Mouse (Mus musculus): ENCODE results near the gene Chrnd. TPM values are rescaled to one million over a fixed set of nuclear protein-coding genes. Genes with fewer than 3 reads are reported as not detected.
A peak's percentile ranks its signal among the peaks of the same experiment; 100 is the strongest.

The Chrnd gene
- total RNA-seq, 1 experiment from 2014 or later: not detected

DNA sequence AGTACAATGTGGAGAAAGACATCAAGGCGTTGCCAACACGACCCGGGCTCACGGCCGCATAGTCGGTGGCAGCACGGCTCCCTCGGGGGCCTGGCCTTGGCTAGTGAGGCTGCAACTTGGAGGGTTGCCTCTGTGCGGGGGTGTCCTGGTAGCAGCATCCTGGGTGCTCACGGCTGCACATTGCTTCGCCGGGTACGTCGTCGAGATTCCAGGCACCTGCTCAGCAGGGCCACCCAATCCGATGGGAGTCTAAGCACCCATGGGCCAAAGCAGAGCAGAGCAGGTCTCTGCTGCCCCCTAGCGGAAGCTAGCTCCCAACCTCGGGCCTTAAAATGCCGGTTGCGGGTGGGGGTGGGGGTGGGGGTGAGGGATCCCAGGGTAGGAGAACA is 5.7 kb upstream of the Chrnd start:
- DNase-seq: peak; percentile 89

GRCm38 (mm10) chr1:87185526-87185925 is 4.9 kb upstream of the Chrnd start:
- DNase-seq: no peak

DNA sequence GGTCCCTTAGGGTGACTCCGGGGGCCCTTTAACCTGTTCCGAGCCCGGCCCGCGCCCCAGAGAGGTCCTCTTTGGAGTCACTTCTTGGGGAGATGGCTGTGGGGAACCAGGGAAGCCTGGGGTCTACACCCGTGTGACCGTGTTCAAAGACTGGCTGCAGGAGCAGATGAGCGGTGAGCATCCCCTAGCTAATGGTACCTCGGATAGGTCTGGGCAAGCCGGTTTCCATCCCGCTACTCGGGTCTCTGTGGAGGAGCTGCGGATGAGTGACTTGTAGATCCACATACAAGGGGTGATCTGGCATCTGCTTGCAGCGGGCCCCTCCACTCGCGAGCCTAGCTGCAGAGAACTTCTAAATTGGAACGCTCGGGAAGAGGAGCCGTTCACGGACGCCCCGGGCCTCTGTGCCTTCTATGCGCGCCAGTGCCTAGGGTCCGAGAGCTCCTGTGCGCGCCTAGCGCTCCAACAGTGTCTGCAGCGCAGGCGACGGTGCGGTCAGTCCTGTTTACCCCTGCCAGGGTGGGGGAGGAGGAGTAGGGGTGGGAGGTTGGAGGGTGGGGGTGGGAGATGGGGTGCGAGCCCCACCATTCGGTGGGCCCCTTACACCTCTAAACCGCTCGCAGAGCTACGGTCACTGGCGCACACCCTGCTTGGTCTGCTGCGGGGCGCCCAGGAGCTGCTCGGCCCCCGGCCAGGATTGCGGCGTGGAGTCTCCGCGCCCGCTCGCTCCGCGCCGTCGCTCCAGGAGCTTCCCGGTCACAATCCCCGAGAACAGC is 4.0 kb upstream of the Chrnd start:
- DNase-seq: no peak

- peak; percentile 87 for DNase-seq
Observed at GRCm38 (mm10) chr1:87187037-87187355, 3.4 kb upstream of the Chrnd start.

DNA sequence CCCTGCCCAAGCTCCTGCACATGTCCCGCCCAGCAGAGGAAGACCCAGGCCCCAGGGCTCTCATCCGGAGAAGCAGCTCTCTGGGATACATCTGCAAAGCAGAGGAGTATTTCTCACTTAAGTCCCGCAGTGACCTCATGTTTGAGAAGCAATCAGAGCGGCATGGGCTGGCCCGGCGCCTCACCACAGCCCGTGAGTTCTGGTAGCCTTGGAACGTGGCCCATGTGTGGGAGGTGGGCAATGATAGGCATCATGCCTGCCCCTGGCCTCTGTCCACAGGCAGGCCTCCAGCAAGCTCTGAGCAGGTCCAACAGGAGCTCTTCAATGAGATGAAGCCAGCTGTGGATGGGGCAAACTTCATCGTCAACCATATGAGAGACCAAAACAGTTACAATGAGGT is 6.9 kb downstream of the Chrnd start:
- DNase-seq: no peak

DNA sequence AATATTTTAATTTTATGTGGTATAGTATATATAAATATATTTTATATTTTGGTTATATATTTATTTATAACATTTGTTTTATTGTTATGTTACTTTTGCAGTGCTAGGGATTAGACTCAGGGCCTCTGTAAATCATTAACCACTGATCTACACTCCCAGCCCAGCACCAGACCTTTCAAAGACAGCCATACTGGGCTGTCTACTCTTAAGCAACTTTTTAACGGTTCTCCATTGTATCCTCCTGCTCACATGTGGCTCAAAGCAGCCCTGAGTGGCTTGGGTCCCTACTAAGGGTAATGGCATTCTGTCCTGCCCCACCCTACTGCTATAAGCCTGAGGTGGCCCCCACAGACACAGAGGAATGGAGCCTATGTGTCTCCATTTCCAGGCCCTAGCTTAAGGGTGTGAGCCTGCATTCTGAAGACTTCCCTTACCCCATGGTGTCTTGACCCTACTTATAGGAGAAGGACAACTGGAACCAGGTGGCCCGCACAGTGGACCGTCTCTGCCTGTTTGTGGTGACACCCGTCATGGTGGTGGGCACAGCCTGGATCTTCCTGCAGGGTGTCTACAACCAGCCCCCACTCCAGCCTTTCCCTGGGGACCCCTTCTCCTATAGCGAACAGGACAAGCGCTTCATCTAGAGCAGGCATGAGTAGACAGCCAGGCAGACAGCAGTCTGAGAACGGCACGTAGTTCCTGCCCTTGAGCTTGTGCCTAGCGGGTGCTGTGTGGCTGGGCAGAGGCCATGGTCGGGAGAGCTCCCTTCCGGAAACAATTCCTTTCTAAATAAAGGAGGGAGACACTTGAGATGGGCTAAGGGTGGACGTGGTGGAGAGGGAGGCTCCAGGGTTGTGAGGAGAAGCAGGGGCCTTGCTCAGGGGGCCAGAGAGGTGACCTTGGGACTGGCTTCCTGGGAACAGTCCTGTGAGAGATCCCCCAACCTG is 8.0 kb downstream of the Chrnd start:
- DNase-seq: no peak

- DNase-seq: no peak
Observed at GRCm38 (mm10) chr1:87200811-87201210, 10.4 kb downstream of the Chrnd start.

DNA sequence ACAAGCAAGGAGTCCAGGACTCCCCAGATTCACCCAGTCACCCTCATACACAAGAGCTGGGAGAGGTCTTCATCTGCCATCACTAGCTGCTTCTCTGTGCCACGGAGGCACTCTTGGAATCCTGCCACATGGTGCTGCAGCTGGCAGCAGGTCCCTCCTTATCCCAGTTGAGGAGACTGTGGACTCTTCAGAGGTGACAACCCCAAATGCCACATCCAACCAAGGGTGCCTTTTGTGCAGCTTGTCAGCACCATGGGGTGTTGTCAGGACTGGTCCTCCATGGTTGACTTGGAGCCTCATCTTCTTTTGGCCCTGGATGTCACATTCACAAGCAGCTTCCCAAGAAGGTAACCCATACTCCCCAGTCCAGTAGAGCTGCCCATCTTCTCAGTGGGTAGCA is 11.4 kb downstream of the Chrnd start:
- DNase-seq: no peak

DNA sequence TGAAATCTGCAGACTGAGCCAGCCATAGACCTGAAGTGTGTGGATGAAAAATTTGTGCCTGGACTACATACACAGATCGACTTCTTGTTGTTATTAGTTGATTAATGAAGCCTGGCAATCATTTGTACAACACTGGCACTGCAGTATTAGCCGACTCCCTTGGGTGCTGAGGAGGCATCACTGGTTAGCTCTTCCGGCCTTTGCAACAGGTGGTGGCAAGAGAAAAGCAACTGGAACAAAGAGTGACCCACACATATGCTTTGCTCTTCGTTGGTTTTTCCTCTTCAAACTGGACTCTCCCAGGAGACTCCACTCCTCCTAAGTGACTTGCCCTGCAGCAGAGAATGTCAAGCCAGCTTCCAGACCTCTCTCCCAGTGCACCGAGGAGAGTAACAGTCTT is 13.4 kb downstream of the Chrnd start:
- DNase-seq: no peak

GRCm38 (mm10) chr1:87204465-87204864 is 14.1 kb downstream of the Chrnd start, which contains the start of gene Chrng:
Chrng (plus strand) TSS chr1:87204657.
- no peak for DNase-seq

DNA sequence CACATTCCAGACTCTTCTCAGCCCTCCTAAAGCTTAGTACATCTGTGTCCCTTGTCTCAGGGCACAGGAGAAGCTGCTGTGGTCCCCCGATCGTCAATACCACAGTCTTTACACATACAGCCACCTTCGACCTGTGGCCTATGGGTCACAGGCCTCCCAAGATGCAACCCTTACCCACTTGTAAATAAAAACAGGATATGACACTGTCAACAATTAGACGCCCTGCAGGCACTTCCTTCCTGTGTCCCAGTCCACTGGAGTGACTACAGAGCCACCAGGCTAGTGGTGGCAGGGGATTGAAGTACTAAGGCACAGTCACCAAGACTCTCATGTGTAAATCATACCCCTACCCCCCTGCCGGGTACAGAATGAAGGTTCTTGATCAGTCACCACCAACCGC is 14.6 kb downstream of the Chrnd start:
- DNase-seq: peak; percentile 55

- no peak for DNase-seq
Observed at GRCm38 (mm10) chr1:87205502-87205901, 15.1 kb downstream of the Chrnd start.

DNA sequence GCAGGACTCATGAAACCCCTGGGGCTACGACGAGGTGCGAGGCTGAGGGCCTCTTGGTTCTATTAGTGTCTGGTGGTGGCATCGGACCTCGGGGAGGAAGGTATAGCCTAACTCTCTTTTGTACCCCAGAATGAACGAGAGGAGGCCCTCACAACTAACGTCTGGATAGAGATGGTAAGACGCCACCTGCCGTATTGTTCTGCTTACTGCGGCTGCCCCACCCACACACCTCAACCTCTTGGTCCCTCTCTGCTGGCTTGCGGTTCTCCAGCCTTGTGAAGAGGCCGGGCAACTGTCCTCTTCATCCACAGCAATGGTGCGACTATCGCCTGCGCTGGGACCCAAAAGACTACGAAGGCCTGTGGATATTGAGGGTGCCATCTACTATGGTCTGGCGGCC is 15.9 kb downstream of the Chrnd start:
- peak; percentile 44 for DNase-seq

DNA sequence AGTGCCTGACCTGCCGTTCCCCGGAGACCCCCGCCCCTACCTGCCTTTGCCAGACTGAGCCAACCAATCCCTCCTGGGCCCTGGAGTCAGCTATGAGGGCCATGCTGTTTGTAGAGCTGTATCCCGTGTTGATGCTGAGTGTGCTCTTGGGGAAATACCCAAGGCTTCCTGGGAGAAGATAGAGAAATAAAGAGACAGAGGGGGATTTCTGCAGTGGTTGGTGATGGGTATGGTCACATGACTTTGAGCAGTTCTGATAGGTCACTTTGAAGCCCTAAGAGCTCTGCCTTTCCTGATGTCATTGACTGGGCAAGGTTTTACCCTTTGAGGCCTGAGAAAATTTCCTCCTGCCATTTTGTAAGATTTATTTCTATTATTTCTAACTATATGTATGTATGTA is 21.0 kb downstream of the Chrnd start:
- DNase-seq: no peak

GRCm38 (mm10) chr1:87213735-87214704 is 23.6 kb downstream of the Chrnd start, which contains the start of gene Eif4e2:
Eif4e2 (plus strand) TSS chr1:87213914.
- peak; percentile 98 for DNase-seq

- no peak for DNase-seq
Observed at GRCm38 (mm10) chr1:87214748-87215147, 24.3 kb downstream of the Chrnd start.

DNA sequence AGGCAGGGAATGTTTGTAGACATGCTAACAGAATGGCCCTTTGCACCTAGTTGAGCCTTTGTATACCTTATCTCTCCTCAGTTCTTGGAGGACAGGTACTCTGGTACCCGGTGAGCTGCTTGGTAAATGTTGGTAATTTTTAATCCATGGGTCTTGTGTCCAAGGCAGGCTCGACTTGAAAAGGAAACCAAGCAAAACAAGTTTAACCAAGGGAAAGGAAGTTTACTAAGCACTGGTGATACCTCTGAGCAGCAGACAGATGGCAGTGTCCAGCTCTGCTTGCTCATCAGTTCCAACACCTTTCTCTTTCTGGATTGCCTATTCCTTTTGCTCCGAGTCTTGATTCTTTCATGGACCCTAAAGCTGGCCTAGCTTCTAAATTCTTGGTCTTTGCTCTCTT is 27.5 kb downstream of the Chrnd start:
- DNase-seq: no peak

DNA sequence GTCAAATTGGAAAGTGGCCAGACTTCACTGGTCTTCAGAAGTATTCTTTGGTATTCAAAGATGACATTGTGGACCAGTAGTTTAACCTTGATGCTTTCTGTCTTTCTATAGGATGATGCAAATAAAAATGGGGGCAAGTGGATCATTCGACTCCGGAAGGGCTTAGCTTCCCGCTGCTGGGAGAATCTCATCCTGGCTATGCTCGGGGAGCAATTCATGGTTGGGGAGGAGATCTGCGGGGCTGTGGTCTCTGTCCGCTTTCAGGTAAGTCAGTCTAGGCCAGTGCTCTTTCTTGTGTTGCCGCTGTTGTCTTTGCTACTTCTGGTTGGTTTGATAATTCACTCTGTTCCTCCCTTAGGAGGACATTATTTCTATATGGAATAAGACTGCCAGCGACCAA is 35.3 kb downstream of the Chrnd start:
- DNase-seq: no peak

- DNase-seq: no peak
Observed at GRCm38 (mm10) chr1:87226409-87227159, 36.2 kb downstream of the Chrnd start.

DNA sequence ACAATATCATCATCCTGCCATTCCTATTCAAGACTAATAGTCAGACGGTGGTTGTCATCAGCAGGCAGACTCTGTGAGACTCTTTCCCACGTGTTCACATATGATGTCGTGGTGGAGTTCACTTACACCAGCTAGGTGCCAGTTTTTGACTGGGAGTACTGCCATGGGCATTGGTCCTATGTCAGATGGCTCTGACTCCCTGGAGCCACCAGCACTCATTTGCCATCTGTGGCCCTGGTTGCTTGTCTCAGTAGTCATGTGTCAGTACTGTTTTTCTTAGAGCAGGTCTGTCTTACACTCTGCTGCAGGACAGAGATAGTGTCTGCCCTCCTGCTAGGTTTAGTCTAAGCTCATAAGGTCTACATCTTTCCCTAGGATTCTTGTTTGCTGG is 36.7 kb downstream of the Chrnd start:
- no peak for DNase-seq

DNA sequence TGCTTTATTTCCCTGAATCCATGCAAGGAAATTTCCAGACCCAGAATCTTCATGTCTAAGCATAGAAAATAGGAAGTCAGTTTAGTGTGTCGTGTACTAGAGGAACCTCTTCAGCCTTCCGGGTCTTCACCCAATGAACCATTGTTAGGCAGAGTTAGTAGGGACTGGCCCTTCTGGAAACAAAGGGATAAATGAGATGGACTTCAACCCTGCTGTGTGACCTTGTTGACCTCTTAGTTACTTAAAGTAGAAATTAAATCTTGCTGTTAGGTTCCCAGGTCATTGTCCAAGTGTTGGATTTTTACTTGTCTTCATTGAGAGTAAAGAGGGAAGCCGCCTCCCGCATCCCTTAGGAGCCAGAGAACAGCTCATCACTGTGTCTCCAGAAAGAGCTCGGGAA is 40.2 kb downstream of the Chrnd start:
- no peak for DNase-seq

DNA sequence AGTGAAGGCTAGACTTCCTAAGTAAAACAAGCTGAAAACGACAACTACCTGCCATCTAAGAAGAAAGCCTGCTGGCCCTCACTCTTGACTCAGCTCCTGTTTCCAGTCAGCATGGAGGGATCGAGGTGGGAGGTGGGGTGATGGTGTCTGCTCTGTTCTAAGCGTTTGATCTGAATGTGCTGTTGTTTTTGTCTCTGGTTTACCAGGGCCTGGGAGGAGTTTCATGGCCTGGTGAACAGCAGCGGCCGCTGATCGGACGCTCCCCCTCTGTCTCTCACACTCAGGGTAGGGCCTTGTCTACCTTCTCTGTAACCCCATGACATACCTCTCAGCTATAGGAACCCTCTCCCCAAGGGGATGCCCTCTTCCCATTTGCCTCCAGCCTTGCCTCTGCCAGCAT is 41.8 kb downstream of the Chrnd start:
- no peak for DNase-seq

All from adrenal gland, postnatal 14 days (tissue).